Mouse (Mus musculus) ES-E14 (cell line): ENCODE data around the gene Phc3.

Source experiments
- MAFK ChIP-seq: IDR thresholded peaks from 2 replicates; pipeline ENCODE4 v1.6.1; 2014; ENCODE audit warnings: mild to moderate bottlenecking, low read depth, low read length, inconsistent platforms; ENCODE audit not compliant: insufficient read depth
- ZC3H11A ChIP-seq: IDR thresholded peaks from 2 replicates; pipeline ENCODE4 v1.6.1; 2012; ENCODE audit warnings: low read depth, mild to moderate bottlenecking, inconsistent platforms, low read length, borderline replicate concordance

DNA sequence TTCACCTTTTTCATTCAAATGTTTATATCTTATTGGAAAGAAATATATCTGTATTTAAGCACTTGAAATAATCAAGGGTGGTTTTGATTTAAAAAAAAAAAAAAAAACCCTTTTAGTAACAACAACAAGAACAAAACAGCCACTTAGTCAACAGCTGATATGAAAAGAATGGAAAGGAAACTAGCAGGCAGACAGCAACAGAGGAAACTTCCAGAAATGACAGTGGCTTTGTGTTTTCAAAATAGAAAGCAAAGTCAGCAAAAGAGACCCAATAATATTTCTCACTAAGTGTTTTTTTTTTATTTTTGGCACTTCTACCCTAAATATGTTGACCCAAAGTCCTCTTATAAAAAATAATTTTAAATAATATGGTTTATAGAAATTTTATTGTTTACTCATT lies 34.8 kb downstream of the Phc3 start:
- TF ChIP-seq ZC3H11A (no peak), MAFK (no peak)
